Mouse (Mus musculus): ENCODE measurements around the gene Zfp867.

Gene Zfp867

GRCm38 (mm10) chr11:59472326-59472677, at the start of gene Zfp867:
Zfp867 (minus strand) TSS chr11:59472474.
- peak; percentile 73 to 94 for DNase-seq (ENCODE audit: low spot score in 2 of 2)

- DNase-seq (ENCODE audit: low spot score in 2 of 2): no peak
Observed at GRCm38 (mm10) chr11:59519741-59520495, 47.6 kb upstream of the Zfp867 start.

- DNase-seq (ENCODE audit: low spot score in 2 of 2): no peak
Observed at GRCm38 (mm10) chr11:59518226-59518625, 46.0 kb upstream of the Zfp867 start.

GRCm38 (mm10) chr11:59517441-59517840, 45.2 kb upstream of the Zfp867 start:
- DNase-seq (ENCODE audit: low spot score in 2 of 2): no peak

- no peak for DNase-seq (ENCODE audit: low spot score in 2 of 2)
Observed at GRCm38 (mm10) chr11:59514789-59515188, 42.5 kb upstream of the Zfp867 start.

GRCm38 (mm10) chr11:59514381-59514780, 42.1 kb upstream of the Zfp867 start:
- no peak for DNase-seq (ENCODE audit: low spot score in 2 of 2)

- DNase-seq (ENCODE audit: low spot score in 2 of 2): no peak
Observed at GRCm38 (mm10) chr11:59513556-59513955, 41.3 kb upstream of the Zfp867 start.

- no peak for DNase-seq (ENCODE audit: low spot score in 2 of 2)
Observed at GRCm38 (mm10) chr11:59512733-59513132, 40.5 kb upstream of the Zfp867 start.

GRCm38 (mm10) chr11:59511558-59511957, 39.3 kb upstream of the Zfp867 start:
- DNase-seq (ENCODE audit: low spot score in 2 of 2): no peak

- DNase-seq (ENCODE audit: low spot score in 2 of 2): no peak
Observed at GRCm38 (mm10) chr11:59506713-59507074, 34.4 kb upstream of the Zfp867 start.

- DNase-seq (ENCODE audit: low spot score in 2 of 2): peak in 1 of 2 experiments; percentile 69
Observed at GRCm38 (mm10) chr11:59505839-59506712, 33.8 kb upstream of the Zfp867 start.

- peak in 1 of 2 experiments; percentile 65 for DNase-seq (ENCODE audit: low spot score in 2 of 2)
Observed at GRCm38 (mm10) chr11:59505351-59505838, 33.1 kb upstream of the Zfp867 start.

- no peak for DNase-seq (ENCODE audit: low spot score in 2 of 2)
Observed at GRCm38 (mm10) chr11:59501978-59502700, 29.9 kb upstream of the Zfp867 start.

- no peak for DNase-seq (ENCODE audit: low spot score in 2 of 2)
Observed at GRCm38 (mm10) chr11:59497747-59498146, 25.5 kb upstream of the Zfp867 start.

- peak in 1 of 2 experiments; percentile 45 for DNase-seq (ENCODE audit: low spot score in 2 of 2)
Observed at GRCm38 (mm10) chr11:59496672-59497310, 24.5 kb upstream of the Zfp867 start.

GRCm38 (mm10) chr11:59486222-59486621, 13.9 kb upstream of the Zfp867 start:
- DNase-seq (ENCODE audit: low spot score in 2 of 2): no peak

- DNase-seq (ENCODE audit: low spot score in 2 of 2): no peak
Observed at GRCm38 (mm10) chr11:59485641-59486040, 13.4 kb upstream of the Zfp867 start.

- DNase-seq (ENCODE audit: low spot score in 2 of 2): peak in 1 of 2 experiments; percentile 58
Observed at GRCm38 (mm10) chr11:59483212-59483611, 10.9 kb upstream of the Zfp867 start.

- no peak for DNase-seq (ENCODE audit: low spot score in 2 of 2)
Observed at GRCm38 (mm10) chr11:59477240-59477639, 5.0 kb upstream of the Zfp867 start.

GRCm38 (mm10) chr11:59471413-59472325, 605 bp downstream of the Zfp867 start:
- DNase-seq (ENCODE audit: low spot score in 2 of 2): no peak

Measured in left cerebral cortex, adult 9 months (tissue).